Mouse (Mus musculus) liver, embryonic 14.5 days (tissue): ENCODE results near the gene Pah. TPM values are rescaled to one million over a fixed set of nuclear protein-coding genes. Genes with fewer than 3 reads are reported as not detected.
A peak's percentile ranks its signal among the peaks of the same experiment; 100 is the strongest.

ENCODE experiments used
- ATAC-seq: fragments of 200-750 bp; cut with Nextera tagmentation; 2 replicates; pipeline ENCODE4 v1.8.0; 2017; ENCODE audit warnings: moderate number of reproducible peaks, mild to moderate bottlenecking, moderate library complexity; ENCODE audit not compliant: insufficient read depth
- DNase-seq, 3 experiments: peaks; one replicate each; pipeline ENCODE4 v3.0.0-alpha.2; 2012 to 2013; ENCODE audit warnings: low read depth in 3 of 3, low spot score in 3 of 3
- H3K27ac ChIP-seq: fragments of 300-500 bp; sonication (generic); 2 replicates; pipeline ENCODE4 v1.5.1; 2014; ENCODE audit warnings: moderate library complexity, mild to moderate bottlenecking, control low read depth, inconsistent platforms
- H3K27me3 ChIP-seq: fragments of 300-500 bp; sonication (generic); 2 replicates; pipeline ENCODE4 v1.6.1; 2014; ENCODE audit warnings: mild to moderate bottlenecking, low read length, moderate library complexity; ENCODE audit not compliant: control insufficient read depth, insufficient read depth
- H3K36me3 ChIP-seq: fragments of 300-500 bp; sonication (generic); replicated peaks from 2 replicates; pipeline ENCODE4 v1.6.1; 2014; ENCODE audit warnings: low read depth; ENCODE audit not compliant: control insufficient read depth, insufficient read depth
- H3K4me1 ChIP-seq, 2 experiments: fragments of 200-500 bp in 1 of 2; fragments of 300-500 bp in 1 of 2; sonication (generic) in 1 of 2; replicated peaks; 2 replicates each; pipeline ENCODE4 v1.6.1; 2012 to 2014; ENCODE audit warnings: antibody characterized with exemption in 1 of 2, inconsistent platforms in 1 of 2, low read length in 1 of 2; ENCODE audit not compliant: control insufficient read depth in 2 of 2, insufficient read depth in 2 of 2
- H3K4me2 ChIP-seq: fragments of 300-500 bp; sonication (generic); 2 replicates; pipeline ENCODE4 v1.6.1; 2014; ENCODE audit warnings: low read depth, mild to moderate bottlenecking, control low read depth, moderate library complexity
- H3K4me3 ChIP-seq, 2 experiments: fragments of 200-500 bp in 1 of 2; fragments of 300-500 bp in 1 of 2; sonication (generic) in 1 of 2; 2 replicates each; pipeline ENCODE4 v1.5.1; 2012 to 2014; ENCODE audit warnings: low read depth in 2 of 2, low read length in 2 of 2, mild to moderate bottlenecking in 2 of 2, control low read depth in 1 of 2, inconsistent platforms in 1 of 2, moderate library complexity in 1 of 2; ENCODE audit not compliant: insufficient read depth in 1 of 2
- H3K9ac ChIP-seq: fragments of 300-500 bp; sonication (generic); replicated peaks from 2 replicates; pipeline ENCODE4 v1.6.1; 2014; ENCODE audit warnings: mild to moderate bottlenecking, control low read depth, moderate library complexity
- H3K9me3 ChIP-seq: fragments of 300-500 bp; sonication (generic); 2 replicates; pipeline ENCODE4 v1.6.1; 2016; ENCODE audit warnings: low read length, mixed read lengths; ENCODE audit not compliant: control insufficient read depth
- CTCF ChIP-seq: IDR thresholded peaks from 2 replicates; pipeline ENCODE4 v1.5.1; 2016; ENCODE audit warnings: antibody characterized with exemption, low read depth, control low read depth
- EP300 ChIP-seq: IDR thresholded peaks from 2 replicates; pipeline ENCODE4 v1.6.1; 2016; ENCODE audit warnings: antibody characterized with exemption, low read depth
- WGBS: fragments of 180-500 bp; shearing (Covaris S2); extraction: QIAGEN DNeasy Blood & Tissue Kit; methylation state at CpG from one replicate; pipeline ENCODE4 v1.1.7; 2014; ENCODE audit not compliant: insufficient replicate concordance; 5-methylcytosine and 5-hydroxymethylcytosine counted together
- polyA plus RNA-seq, 2 experiments: library from polyadenylated mRNA; depleted of rRNA in 1 of 2; stranded (reverse) in 1 of 2; unstranded in 1 of 2; fragments of >200 nt; fragmentation: Nextera tagmentation in 1 of 2; extraction: Ambion mirVana in 1 of 2; gene quantifications; 2 replicates each; pipeline versions ENCODE4 v1.2.1 to v1.2.3; 2012 to 2014

Pah gene
- polyA plus RNA-seq, 2 experiments = 20.9 to 33.2 TPM

DNA sequence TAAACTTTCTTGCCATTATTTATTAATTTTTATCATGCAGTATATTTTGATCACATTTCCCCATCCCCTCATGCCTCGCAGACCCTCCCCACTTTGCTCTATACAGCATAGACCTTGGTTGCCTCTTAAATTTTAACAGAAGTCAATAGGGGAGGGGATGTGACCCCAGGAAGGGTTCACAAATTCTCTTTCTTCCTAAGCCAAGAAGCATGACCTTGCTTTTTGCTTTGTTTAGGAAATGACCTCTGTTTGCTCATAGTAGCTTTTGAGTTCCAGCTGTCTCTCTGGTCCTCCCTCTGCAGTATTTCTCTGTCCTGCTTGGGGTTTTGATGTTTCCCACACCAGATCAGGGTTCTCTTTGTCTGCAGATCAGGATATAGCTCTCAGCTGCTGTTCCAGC lies 12.6 kb downstream of the Pah start:
- 23% methylated on average over 1 of the region's 1 CpGs for WGBS
- H3K27ac ChIP-seq = no peak overlapping the region
- no peak overlapping the region for H3K4me3 ChIP-seq
- no peak overlapping the region for H3K9ac ChIP-seq
- ATAC-seq (no peak), DNase-seq (no peak)
- H3K27me3 ChIP-seq = no peaks in the 10 kb centered on the region
- H3K9me3 ChIP-seq = no peaks in the 10 kb centered on the region
- TF ChIP-seq EP300 (no peak), CTCF (no peak)
- no peaks in the 10 kb centered on the region for H3K4me1 ChIP-seq
- H3K36me3 ChIP-seq = no peaks in the 10 kb centered on the region
- H3K4me2 ChIP-seq = no peak overlapping the region

DNA sequence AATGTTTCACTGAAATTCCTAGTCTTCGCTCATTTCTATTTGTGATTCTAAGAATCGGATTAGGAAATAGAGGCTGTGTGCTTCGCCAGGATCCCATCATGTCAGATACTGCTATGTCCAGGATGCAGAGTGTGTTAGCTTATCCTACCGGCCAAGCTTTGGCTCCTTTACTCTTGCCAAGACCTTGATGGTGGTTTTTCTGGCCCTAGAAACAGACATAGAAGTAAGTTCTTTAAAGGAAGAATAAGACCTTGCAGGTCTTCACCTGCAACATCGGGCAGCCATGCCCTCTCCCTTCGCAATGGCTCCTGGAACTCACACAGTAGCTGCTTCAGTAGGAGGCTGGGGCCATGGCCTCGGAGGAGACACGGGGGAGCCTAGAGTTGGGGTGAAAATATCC lies 24.2 kb downstream of the Pah start:
- no peak for TF ChIP-seq CTCF
- TF ChIP-seq EP300 = no peak
- ATAC-seq (no peak), DNase-seq (no peak)
- Histone ChIP-seq H3K4me3 (no peak overlapping the region), H3K9ac (no peak overlapping the region), H3K9me3 (no peaks in the 10 kb centered on the region), H3K4me2 (no peak overlapping the region), H3K4me1 (no peaks in the 10 kb centered on the region; a peak in 1 of 4 replicates), H3K27ac (no peak overlapping the region), H3K36me3 (no peaks in the 10 kb centered on the region), H3K27me3 (no peaks in the 10 kb centered on the region)
- WGBS = 58% methylated on average over 8 of the region's 8 CpGs

GRCm38 (mm10) chr10:87546299-87547234 lies 25.0 kb downstream of the Pah start:
- WGBS = 49% methylated on average over 19 of the region's 19 CpGs
- peak; percentile 72 for ATAC-seq
- no peak overlapping the region for H3K4me3 ChIP-seq
- H3K9ac ChIP-seq = no peak overlapping the region
- no peaks in the 10 kb centered on the region for H3K36me3 ChIP-seq
- no peaks in the 10 kb centered on the region; a peak in 1 of 4 replicates for H3K4me1 ChIP-seq
- H3K27ac ChIP-seq = no peak overlapping the region
- no peaks in the 10 kb centered on the region for H3K27me3 ChIP-seq
- H3K4me2 ChIP-seq = 0 out of 2 replicates have a peak overlapping the region, but pooled peaks have one; percentile 0
- DNase-seq = peak; percentile 7 to 17 (median 17)
- TF ChIP-seq CTCF (no peak), EP300 (no peak)
- no peaks in the 10 kb centered on the region for H3K9me3 ChIP-seq

DNA sequence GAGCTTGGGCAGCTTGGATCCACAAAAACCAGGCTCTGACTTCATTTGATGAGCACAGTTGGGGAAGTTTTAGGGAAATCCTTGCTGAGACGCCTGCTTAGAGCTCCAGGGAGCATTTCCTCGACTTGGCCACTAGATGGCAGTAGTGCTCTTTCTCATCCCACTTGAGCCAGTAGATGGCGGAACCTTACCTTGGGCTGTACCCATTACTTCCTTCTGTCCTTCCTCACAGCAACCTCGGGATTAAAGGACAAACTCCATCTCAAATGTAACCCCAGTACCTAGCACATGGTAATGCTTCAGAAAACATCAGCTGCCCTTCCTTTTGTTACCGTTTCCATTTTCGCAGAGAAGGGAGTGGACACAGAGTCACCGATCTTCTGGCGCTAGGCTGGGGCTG lies 31.1 kb downstream of the Pah start:
- H3K4me3 ChIP-seq = no peak overlapping the region
- DNase-seq (peak in 2 of 3 experiments; percentile 9 to 24), ATAC-seq (no peak)
- H3K4me2 ChIP-seq = no peak overlapping the region
- TF ChIP-seq CTCF = peak; percentile 93
- TF ChIP-seq EP300 = no peak
- peaks cover 0 to 2% of the 10 kb centered on the region in 2 experiments; a peak in 1 of 4 replicates for H3K4me1 ChIP-seq
- 33% methylated on average over 8 of the region's 8 CpGs for WGBS
- H3K27ac ChIP-seq = no peak overlapping the region
- no peaks in the 10 kb centered on the region for H3K9me3 ChIP-seq
- no peak overlapping the region for H3K9ac ChIP-seq
- H3K27me3 ChIP-seq = no peaks in the 10 kb centered on the region
- no peaks in the 10 kb centered on the region for H3K36me3 ChIP-seq

DNA sequence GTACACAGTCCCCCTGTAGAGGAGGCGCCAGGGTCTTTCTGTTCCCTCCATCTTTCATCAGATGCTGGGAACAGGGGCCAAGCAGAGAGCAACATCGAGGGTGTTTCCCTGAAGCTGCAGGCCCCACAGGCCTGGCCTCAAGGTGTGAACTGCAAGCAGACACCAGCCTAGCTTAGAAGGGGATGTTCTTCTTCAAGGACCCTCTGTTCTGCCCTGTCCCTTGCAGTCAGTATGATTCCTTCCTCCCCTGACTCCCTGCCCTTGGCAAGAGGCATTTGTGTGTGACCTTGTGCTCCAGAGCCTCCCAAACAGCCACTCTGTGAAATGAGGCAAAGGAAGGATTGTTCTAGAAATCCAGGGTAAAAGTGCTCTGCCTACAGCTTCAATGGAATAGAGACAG lies 34.8 kb downstream of the Pah start:
- Histone ChIP-seq H3K9ac (no peak overlapping the region), H3K4me3 (no peak overlapping the region), H3K4me2 (no peak overlapping the region), H3K9me3 (no peaks in the 10 kb centered on the region), H3K36me3 (no peaks in the 10 kb centered on the region), H3K27ac (no peak overlapping the region), H3K4me1 (0 out of 4 replicates have a peak, but pooled peaks cover 0 to 2% of the 10 kb centered on the region in 2 experiments), H3K27me3 (no peaks in the 10 kb centered on the region)
- TF ChIP-seq CTCF (no peak), EP300 (no peak)
- ATAC-seq (no peak), DNase-seq (no peak)
- 44% methylated on average over 2 of the region's 2 CpGs for WGBS
